Mouse (Mus musculus) Patski (cell line): ENCODE measurements around the gene Serinc2. TPM values are rescaled to one million over a fixed set of nuclear protein-coding genes. Genes with fewer than 3 reads are reported as not detected.

Experiments used
- ATAC-seq: fragments of 100-300 bp; one replicate; pipeline ENCODE4 v1.8.0; 2021
- CTCF ChIA-PET: fragments of 350-600 bp; sonication (Branson Sonifier 250); formaldehyde crosslinking; loops from one replicate; lab custom pipeline; 2022; ENCODE audit warnings: inconsistent platforms; lab: Charles Lee
- POLR2A ChIA-PET: fragments of 350-600 bp; sonication (Branson Sonifier 250); formaldehyde crosslinking; loops from one replicate; lab custom pipeline; 2022; ENCODE audit warnings: antibody characterized with exemption, inconsistent platforms; lab: Charles Lee
- DNase-seq: peaks from one replicate; pipeline ENCODE4 v3.0.0-alpha.2; 2011; ENCODE audit warnings: low read depth, low spot score
- H3K27me3 ChIP-seq: fragments of 371-371 bp; one replicate; pipeline ENCODE4 v1.5.1; 2021
- CTCF ChIP-seq: fragments of 100-300 bp; IDR thresholded peaks from one replicate; pipeline ENCODE4 v1.5.1; 2021
- in situ Hi-C: fragments of 300-500 bp; cut with MboI; formaldehyde crosslinking; loops from 3 replicates; pipeline ENCODE4 v1.11.1; 2018; ENCODE audit warnings: low pct_unique_long_range_greater_than_20kb, mixed read lengths
- polyA plus RNA-seq: library from polyadenylated mRNA; unstranded; gene quantifications from one replicate; pipeline ENCODE4 v1.2.3, GENCODE M21; 2021

The Serinc2 gene
- polyA plus RNA-seq, 1 experiment from 2014 or later = 77.5 TPM

- CTCF ChIA-PET = interaction anchor here (0.8 to 1.5 kb wide), 3 partner anchors 10 to 29 kb away, joined by 3 to 4 read pairs (median 3); no protein-coding TSS in a partner anchor
- POLR2A ChIA-PET = no interaction called here
- DNase-seq = no peak
- no peaks in the 10 kb centered on the region for H3K27me3 ChIP-seq
- TF ChIP-seq CTCF = no peak
- in situ Hi-C loops = no loop called here
- no peak for ATAC-seq
Measured at GRCm38 (mm10) chr4:130312526-130312925, 33.5 kb upstream of the Serinc2 start.

GRCm38 (mm10) chr4:130309254-130309653, 30.2 kb upstream of the Serinc2 start:
- in situ Hi-C loops = no loop called here
- ATAC-seq (no peak), DNase-seq (no peak)
- CTCF ChIA-PET = no interaction called here
- POLR2A ChIA-PET = no interaction called here
- no peak for TF ChIP-seq CTCF
- H3K27me3 ChIP-seq = no peaks in the 10 kb centered on the region

GRCm38 (mm10) chr4:130308231-130309081, 29.5 kb upstream of the Serinc2 start, which contains the start of the genes Fabp3 and Gm10570:
Gene Fabp3 (plus strand): TSS chr4:130308595.
Gene Gm10570 (minus strand): TSS chr4:130308674.
- in situ Hi-C loops = no loop called here

GRCm38 (mm10) chr4:130307851-130308230, 28.8 kb upstream of the Serinc2 start:
- DNase-seq (no peak), ATAC-seq (no peak)
- ChIA-PET CTCF (no interaction called here), POLR2A (no interaction called here)
- no peaks in the 10 kb centered on the region for H3K27me3 ChIP-seq
- in situ Hi-C loops = no loop called here
- TF ChIP-seq CTCF = no peak

More at GRCm38 (mm10) chr4:130308231-130309081, 29.5 kb upstream of the Serinc2 start, which contains the start of the genes Fabp3 and Gm10570:
- no peaks in the 10 kb centered on the region for H3K27me3 ChIP-seq
- CTCF ChIA-PET = no interaction called here
- ATAC-seq (no peak), DNase-seq (no peak)
- no peak for TF ChIP-seq CTCF
- POLR2A ChIA-PET = no interaction called here

- DNase-seq (no peak), ATAC-seq (no peak)
- ChIA-PET CTCF (interaction anchor here (1.0 kb wide), 1 partner anchor 14 kb away, joined by 3 read pairs; no protein-coding TSS in a partner anchor), POLR2A (interaction anchor here (0.7 kb wide), 1 partner anchor 569 kb away, joined by 5 read pairs; no protein-coding TSS in a partner anchor)
- no peak for TF ChIP-seq CTCF
- no peaks in the 10 kb centered on the region for H3K27me3 ChIP-seq
- in situ Hi-C loops = no loop called here
Measured at GRCm38 (mm10) chr4:130306796-130307630, 28.0 kb upstream of the Serinc2 start.

- ATAC-seq (no peak), DNase-seq (no peak)
- ChIA-PET POLR2A (no interaction called here), CTCF (no interaction called here)
- no peak for TF ChIP-seq CTCF
- in situ Hi-C loops = no loop called here
- no peaks in the 10 kb centered on the region for H3K27me3 ChIP-seq
Measured at GRCm38 (mm10) chr4:130304746-130305145, 25.7 kb upstream of the Serinc2 start.

- ATAC-seq (no peak), DNase-seq (no peak)
- no peaks in the 10 kb centered on the region for H3K27me3 ChIP-seq
- in situ Hi-C loops = no loop called here
- CTCF ChIA-PET = interaction anchor here (1.2 kb wide), 1 partner anchor 10 kb away, joined by 3 read pairs; no protein-coding TSS in a partner anchor
- TF ChIP-seq CTCF = no peak
- POLR2A ChIA-PET = interaction anchor here (1.4 kb wide), 1 partner anchor 15 kb away, joined by 5 read pairs; no protein-coding TSS in a partner anchor
Measured at GRCm38 (mm10) chr4:130302285-130302870, 23.4 kb upstream of the Serinc2 start.

- in situ Hi-C loops = no loop called here
- ChIA-PET POLR2A (no interaction called here), CTCF (no interaction called here)
- no peak for TF ChIP-seq CTCF
- H3K27me3 ChIP-seq = no peaks in the 10 kb centered on the region
- DNase-seq = no peak
- ATAC-seq = no peak
Measured at GRCm38 (mm10) chr4:130299629-130300018, 20.6 kb upstream of the Serinc2 start.

GRCm38 (mm10) chr4:130298877-130299628, 20.0 kb upstream of the Serinc2 start:
- CTCF ChIA-PET = no interaction called here
- no peak for DNase-seq
- H3K27me3 ChIP-seq = no peaks in the 10 kb centered on the region
- ATAC-seq = no peak
- TF ChIP-seq CTCF = no peak
- POLR2A ChIA-PET = no interaction called here
- in situ Hi-C loops = no loop called here
